Mouse (Mus musculus) kidney, postnatal 0 days (tissue): ENCODE measurements around the gene Nsa2. TPM values are rescaled to one million over a fixed set of nuclear protein-coding genes. Genes with fewer than 3 reads are reported as not detected.
A peak's percentile ranks its signal among the peaks of the same experiment; 100 is the strongest.
"Not testable (repeated sequence)": the region's sequence is repeated elsewhere in the genome, so short reads cannot be mapped to it uniquely, and the experiment has no call there.

Experiments
- ATAC-seq: fragments of 200-750 bp; cut with Nextera tagmentation; replicated peaks from 2 replicates; pipeline ENCODE4 v1.8.0; 2017; ENCODE audit warnings: low read depth, moderate number of reproducible peaks, moderate TSS enrichment, moderate library complexity; ENCODE audit not compliant: low FRiP score
- DNase-seq: peaks from one replicate; pipeline ENCODE4 v3.0.0-alpha.2; 2016; ENCODE audit warnings: low spot score
- H3K27ac ChIP-seq: fragments of 300-500 bp; sonication (generic); 2 replicates; pipeline ENCODE4 v1.5.1; 2014; ENCODE audit warnings: mild to moderate bottlenecking
- H3K27me3 ChIP-seq: fragments of 300-500 bp; sonication (generic); 2 replicates; pipeline ENCODE4 v1.6.1; 2014; ENCODE audit warnings: low read length, mixed read lengths; ENCODE audit not compliant: insufficient read depth
- H3K36me3 ChIP-seq: fragments of 300-500 bp; sonication (generic); 2 replicates; pipeline ENCODE4 v1.6.1; 2014; ENCODE audit warnings: low read length, mixed read lengths; ENCODE audit not compliant: insufficient read depth
- H3K4me1 ChIP-seq: fragments of 300-500 bp; sonication (generic); replicated peaks from 2 replicates; pipeline ENCODE4 v1.6.1; 2014; ENCODE audit warnings: antibody characterized with exemption, low read length, mixed read lengths; ENCODE audit not compliant: insufficient read depth
- H3K4me2 ChIP-seq: fragments of 300-500 bp; sonication (generic); 2 replicates; pipeline ENCODE4 v1.6.1; 2014; ENCODE audit warnings: mild to moderate bottlenecking, low read length, moderate library complexity, mixed read lengths
- H3K4me3 ChIP-seq: fragments of 300-500 bp; sonication (generic); replicated peaks from 2 replicates; pipeline ENCODE4 v1.5.1; 2014; ENCODE audit warnings: low read depth, low read length
- H3K9ac ChIP-seq: fragments of 300-500 bp; sonication (generic); 2 replicates; pipeline ENCODE4 v1.6.1; 2014; ENCODE audit warnings: low read depth, low read length
- H3K9me3 ChIP-seq: fragments of 300-500 bp; sonication (generic); replicated peaks from 2 replicates; pipeline ENCODE4 v1.6.1; 2016; ENCODE audit warnings: low read length, inconsistent platforms, mixed read lengths
- CTCF ChIP-seq: IDR thresholded peaks from 2 replicates; pipeline ENCODE4 v1.5.1; 2016; ENCODE audit warnings: antibody characterized with exemption, low read depth, mild to moderate bottlenecking, moderate library complexity
- WGBS: fragments of 180-500 bp; shearing (Covaris S2); extraction: QIAGEN DNeasy Blood & Tissue Kit; methylation state at CpG from one replicate; pipeline ENCODE4 v1.1.7; 2014; 5-methylcytosine and 5-hydroxymethylcytosine counted together
- polyA plus RNA-seq: library from polyadenylated mRNA; unstranded; fragments of >200 nt; fragmentation: Nextera tagmentation; extraction: Ambion mirVana; gene quantifications from 2 replicates; pipeline ENCODE4 v1.2.1, GENCODE M21; 2015

The Nsa2 gene
- polyA plus RNA-seq, 1 experiment from 2014 or later: 71.0 TPM

- H3K27ac ChIP-seq: no peak overlapping the region
- no peak overlapping the region for H3K4me3 ChIP-seq
- TF ChIP-seq CTCF: no peak
- no peaks in the 10 kb centered on the region for H3K9me3 ChIP-seq
- H3K36me3 ChIP-seq: peaks cover 43% of the 10 kb centered on the region
- no peaks in the 10 kb centered on the region for H3K4me1 ChIP-seq
- H3K27me3 ChIP-seq: no peaks in the 10 kb centered on the region
- DNase-seq: no peak
- 85% methylated on average over 7 of the region's 7 CpGs for WGBS
- H3K9ac ChIP-seq: no peak overlapping the region
- no peak for ATAC-seq
- H3K4me2 ChIP-seq: no peak overlapping the region
Measured at GRCm38 (mm10) chr13:97178943-97179342, 41.2 kb upstream of the Nsa2 start.

GRCm38 (mm10) chr13:97176731-97177130 lies 39.0 kb upstream of the Nsa2 start:
- H3K9me3 ChIP-seq: no peaks in the 10 kb centered on the region
- ATAC-seq (no peak), DNase-seq (no peak)
- peaks cover 57% of the 10 kb centered on the region for H3K36me3 ChIP-seq
- no peak overlapping the region for H3K9ac ChIP-seq
- H3K4me1 ChIP-seq: no peaks in the 10 kb centered on the region
- TF ChIP-seq CTCF: no peak
- H3K4me3 ChIP-seq: no peak overlapping the region
- no peak overlapping the region for H3K4me2 ChIP-seq
- no peaks in the 10 kb centered on the region for H3K27me3 ChIP-seq
- H3K27ac ChIP-seq: no peak overlapping the region
- 71% methylated on average over 5 of the region's 5 CpGs for WGBS

- Histone ChIP-seq H3K4me3 (no peak overlapping the region), H3K4me2 (no peak overlapping the region), H3K9me3 (no peaks in the 10 kb centered on the region), H3K9ac (no peak overlapping the region), H3K27ac (no peak overlapping the region; the same call in 1 of the 2 replicates), H3K27me3 (no peaks in the 10 kb centered on the region), H3K36me3 (peaks cover 60% of the 10 kb centered on the region), H3K4me1 (no peaks in the 10 kb centered on the region)
- no peak for DNase-seq
- ATAC-seq: no peak; the same call in 1 of the 2 replicates
- no peak for TF ChIP-seq CTCF
- WGBS: 76% methylated on average over 10 of the region's 10 CpGs
Measured at GRCm38 (mm10) chr13:97175520-97176264, 38.0 kb upstream of the Nsa2 start.

GRCm38 (mm10) chr13:97145834-97146233 lies 8.1 kb upstream of the Nsa2 start:
- peak; percentile 78 for TF ChIP-seq CTCF

GRCm38 (mm10) chr13:97142321-97142720 lies 4.6 kb upstream of the Nsa2 start:
- H3K27me3 ChIP-seq: no peaks in the 10 kb centered on the region
- WGBS: 86% methylated on average over 7 of the region's 7 CpGs
- H3K4me3 ChIP-seq: no peak overlapping the region
- no peak overlapping the region for H3K4me2 ChIP-seq
- DNase-seq (no peak), ATAC-seq (no peak)
- H3K9me3 ChIP-seq: no peaks in the 10 kb centered on the region
- peaks cover 25% of the 10 kb centered on the region for H3K36me3 ChIP-seq
- no peak overlapping the region for H3K9ac ChIP-seq
- no peak for TF ChIP-seq CTCF
- no peaks in the 10 kb centered on the region for H3K4me1 ChIP-seq
- no peak overlapping the region for H3K27ac ChIP-seq

More at GRCm38 (mm10) chr13:97145834-97146233, 8.1 kb upstream of the Nsa2 start:
- WGBS: 59% methylated on average over 4 of the region's 4 CpGs
- no peak overlapping the region for H3K4me3 ChIP-seq
- no peaks in the 10 kb centered on the region for H3K27me3 ChIP-seq
- peak; percentile 77 for DNase-seq
- H3K9ac ChIP-seq: no peak overlapping the region
- no peaks in the 10 kb centered on the region for H3K9me3 ChIP-seq
- peaks cover 34% of the 10 kb centered on the region for H3K36me3 ChIP-seq
- no peak overlapping the region for H3K4me2 ChIP-seq
- ATAC-seq: no peak
- no peak overlapping the region for H3K27ac ChIP-seq
- no peaks in the 10 kb centered on the region for H3K4me1 ChIP-seq

- Histone ChIP-seq H3K27ac (peak overlapping the region; percentile 94), H3K36me3 (peaks cover 13% of the 10 kb centered on the region; the same call in 1 of the 2 replicates), H3K4me3 (peak overlapping the region; percentile 89), H3K9ac (peak overlapping the region; percentile 91), H3K4me2 (peak overlapping the region; percentile 59)
- not testable (repeated sequence) for DNase-seq, H3K4me1 ChIP-seq, ATAC-seq, H3K9me3 ChIP-seq, H3K27me3 ChIP-seq
- 34% methylated on average over 8 of the region's 8 CpGs for WGBS
Measured at GRCm38 (mm10) chr13:97138404-97138931, 731 bp upstream of the Nsa2 start.

GRCm38 (mm10) chr13:97130413-97130812 lies 7.3 kb downstream of the Nsa2 start:
- H3K4me1 ChIP-seq, H3K27me3 ChIP-seq, H3K4me2 ChIP-seq, ATAC-seq, H3K9me3 ChIP-seq, H3K9ac ChIP-seq, H3K27ac ChIP-seq, H3K4me3 ChIP-seq, DNase-seq: not testable (repeated sequence)
- no CpG with 5 or more reads among the region's 2 CpGs for WGBS
- H3K36me3 ChIP-seq: peaks cover 19% of the 10 kb centered on the region; the same call in 1 of the 2 replicates

GRCm38 (mm10) chr13:97129654-97130053 lies 8.1 kb downstream of the Nsa2 start:
- H3K36me3 ChIP-seq: peaks cover 17% of the 10 kb centered on the region; the same call in 1 of the 2 replicates
- H3K9me3 ChIP-seq, H3K4me2 ChIP-seq, H3K4me3 ChIP-seq, H3K4me1 ChIP-seq, H3K27me3 ChIP-seq, DNase-seq, ATAC-seq, H3K9ac ChIP-seq, H3K27ac ChIP-seq: not testable (repeated sequence)
- 80% methylated on average over 2 of the region's 4 CpGs for WGBS
